Mouse (Mus musculus): ENCODE measurements around the gene Senp1.

DNA sequence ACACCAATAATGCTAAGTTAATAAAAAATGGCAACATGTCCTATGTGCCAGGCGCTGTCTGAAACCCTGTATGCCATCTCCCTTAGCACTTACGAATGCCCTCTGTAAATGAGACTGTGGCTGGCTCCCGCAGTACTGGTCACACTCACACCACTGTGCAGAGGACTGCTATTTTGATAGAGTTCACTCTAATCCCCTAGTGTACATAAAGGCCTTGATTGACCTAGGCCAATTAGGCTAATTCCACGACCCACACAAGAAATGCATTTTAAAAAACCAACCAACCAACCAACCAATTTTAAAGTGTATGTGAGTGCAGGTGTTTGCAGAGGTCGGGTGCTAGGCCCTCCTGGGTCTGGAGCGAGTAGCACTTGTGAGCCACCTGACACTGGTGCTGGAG is 63.7 kb downstream of the Senp1 start:
- TF ChIP-seq CTCF (IDR thresholded peaks at IDR 0.05; ENCODE audit: extremely low read depth, insufficient read length, insufficient replicate concordance, low read depth, low read length): no peak
- no peak for TF ChIP-seq POLR2A (IDR thresholded peaks at IDR 0.05; ENCODE audit: low read depth, low read length)
